Mouse (Mus musculus) MEL (cell line): Measurements from ENCODE around the gene Ogfod2. TPM values are rescaled to one million over a fixed set of nuclear protein-coding genes. Genes with fewer than 3 reads are reported as not detected.

ENCODE experiments used
- DNase-seq: peaks from one replicate; pipeline ENCODE4 v3.0.0; 2011; ENCODE audit warnings: low read depth, low spot score
- H3K27ac ChIP-seq: 2 replicates; pipeline ENCODE4 v1.5.1; 2012; ENCODE audit warnings: low read depth, mild to moderate bottlenecking, control low read depth, low read length, moderate library complexity; ENCODE audit not compliant: control insufficient read depth
- H3K27me3 ChIP-seq, 2 experiments: fragments of 150-350 bp in 1 of 2; sonication (generic) in 1 of 2; 2 replicates each; pipeline ENCODE4 v1.6.1; 2012; ENCODE audit warnings: low read length in 2 of 2, mild to moderate bottlenecking in 2 of 2, improper control_type of control experiment in 1 of 2, moderate library complexity in 1 of 2; ENCODE audit not compliant: insufficient read depth in 2 of 2, control insufficient read depth in 1 of 2
- H3K36me3 ChIP-seq, 2 experiments: 2 replicates each; pipeline ENCODE4 v1.6.1; 2012 to 2014; ENCODE audit warnings: low read length in 2 of 2, improper control_type of control experiment in 1 of 2, inconsistent platforms in 1 of 2, mild to moderate bottlenecking in 1 of 2; ENCODE audit not compliant: insufficient read depth in 2 of 2, control insufficient read depth in 1 of 2
- H3K4me1 ChIP-seq, 2 experiments: fragments of 150-350 bp in 1 of 2; sonication (generic) in 1 of 2; 2 replicates each; pipeline ENCODE4 v1.6.1; 2012; ENCODE audit warnings: low read length in 2 of 2, improper control_type of control experiment in 1 of 2, mild to moderate bottlenecking in 1 of 2; ENCODE audit not compliant: insufficient read depth in 2 of 2, control insufficient read depth in 1 of 2
- H3K4me3 ChIP-seq, 2 experiments: fragments of 150-350 bp in 1 of 2; sonication (generic) in 1 of 2; 2 replicates each; pipeline ENCODE4 v1.5.1; 2012; ENCODE audit warnings: low read depth in 2 of 2, low read length in 2 of 2, mild to moderate bottlenecking in 2 of 2, moderate library complexity in 2 of 2, control low read depth in 1 of 2, improper control_type of control experiment in 1 of 2; ENCODE audit not compliant: control insufficient read depth in 1 of 2, insufficient read depth in 1 of 2
- H3K79me2 ChIP-seq: 2 replicates; pipeline ENCODE4 v1.6.1; 2012; ENCODE audit warnings: mild to moderate bottlenecking, low read length, moderate library complexity; ENCODE audit not compliant: control insufficient read depth, poor library complexity, insufficient read depth
- H3K9ac ChIP-seq: 2 replicates; pipeline ENCODE4 v1.6.1; 2012; ENCODE audit warnings: low read depth, mild to moderate bottlenecking, control low read depth, low read length, moderate library complexity; ENCODE audit not compliant: control insufficient read depth, poor library complexity, severe bottlenecking
- H3K9me3 ChIP-seq: fragments of 150-350 bp; sonication (generic); replicated peaks from 2 replicates; pipeline ENCODE4 v1.6.1; 2012; ENCODE audit warnings: mild to moderate bottlenecking, low read length, improper control_type of control experiment, moderate library complexity; ENCODE audit not compliant: insufficient read depth
- CHD1 ChIP-seq: IDR thresholded peaks from 2 replicates; pipeline ENCODE4 v1.6.1; 2012; ENCODE audit warnings: low read depth, mild to moderate bottlenecking, inconsistent platforms, low read length, improper control_type of control experiment
- CTCF ChIP-seq, 3 experiments: IDR thresholded peaks in 2 of 3; conservative IDR thresholded peaks in 1 of 3; 2 replicates each; pipeline ENCODE4 v1.5.1; 2011 to 2012; ENCODE audit warnings: low read length in 3 of 3, low read depth in 2 of 3, mild to moderate bottlenecking in 2 of 3, improper control_type of control experiment in 1 of 3, inconsistent platforms in 1 of 3, mixed read lengths in 1 of 3, moderate library complexity in 1 of 3; ENCODE audit not compliant: control insufficient read depth in 1 of 3, insufficient read depth in 1 of 3, poor library complexity in 1 of 3, severe bottlenecking in 1 of 3
- E2F4 ChIP-seq: IDR thresholded peaks from 2 replicates; pipeline ENCODE4 v1.6.1; 2011; ENCODE audit warnings: low read depth, low read length, improper control_type of control experiment, borderline replicate concordance
- ELF1 ChIP-seq: IDR thresholded peaks from 2 replicates; pipeline ENCODE4 v1.6.1; 2014; ENCODE audit warnings: low read depth, mild to moderate bottlenecking, inconsistent platforms, low read length, improper control_type of control experiment, moderate library complexity
- EP300 ChIP-seq, 2 experiments: IDR thresholded peaks; 2 replicates each; pipeline ENCODE4 v1.6.1; 2011; ENCODE audit warnings: improper control_type of control experiment in 2 of 2, low read length in 2 of 2, low read depth in 1 of 2, mild to moderate bottlenecking in 1 of 2
- ETS1 ChIP-seq: IDR thresholded peaks from 2 replicates; pipeline ENCODE4 v1.6.1; 2012; ENCODE audit warnings: low read depth, mild to moderate bottlenecking, inconsistent platforms, low read length, improper control_type of control experiment, moderate library complexity
- GATA1 ChIP-seq: IDR thresholded peaks from 2 replicates; pipeline ENCODE4 v1.6.1; 2011; ENCODE audit warnings: low read depth, low read length, improper control_type of control experiment
- HCFC1 ChIP-seq: IDR thresholded peaks from 2 replicates; pipeline ENCODE4 v1.6.1; 2012; ENCODE audit warnings: low read depth, mild to moderate bottlenecking, inconsistent platforms, low read length, improper control_type of control experiment, moderate library complexity
- KAT2A ChIP-seq: conservative IDR thresholded peaks from 2 replicates; pipeline ENCODE4 v1.6.1; 2012; ENCODE audit warnings: low read depth, low read length, improper control_type of control experiment, inconsistent platforms
- MAFK ChIP-seq: IDR thresholded peaks from 2 replicates; pipeline ENCODE4 v1.6.1; 2011; ENCODE audit warnings: low read depth, mild to moderate bottlenecking, low read length, improper control_type of control experiment, borderline replicate concordance
- MAX ChIP-seq: IDR thresholded peaks from 2 replicates; pipeline ENCODE4 v1.6.1; 2011; ENCODE audit warnings: low read length, improper control_type of control experiment
- MAZ ChIP-seq: IDR thresholded peaks from 2 replicates; pipeline ENCODE4 v1.6.1; 2012; ENCODE audit warnings: low read depth, mild to moderate bottlenecking, inconsistent platforms, low read length, improper control_type of control experiment
- MXI1 ChIP-seq: IDR thresholded peaks from 2 replicates; pipeline ENCODE4 v1.6.1; 2011; ENCODE audit warnings: mild to moderate bottlenecking, low read depth, low read length, improper control_type of control experiment
- MYB ChIP-seq: IDR thresholded peaks from 2 replicates; pipeline ENCODE4 v1.6.1; 2011; ENCODE audit warnings: mild to moderate bottlenecking, low read depth, low read length, improper control_type of control experiment
- MYC ChIP-seq: IDR thresholded peaks from 2 replicates; pipeline ENCODE4 v1.6.1; 2011; ENCODE audit warnings: low read depth, mild to moderate bottlenecking, low read length, improper control_type of control experiment, moderate library complexity
- POLR2A ChIP-seq, 2 experiments: IDR thresholded peaks; 2 replicates each; pipeline ENCODE4 v1.6.1; 2011 to 2012; ENCODE audit warnings: low read length in 2 of 2, mild to moderate bottlenecking in 2 of 2, control low read depth in 1 of 2, improper control_type of control experiment in 1 of 2, low read depth in 1 of 2, moderate library complexity in 1 of 2; ENCODE audit not compliant: control insufficient read depth in 1 of 2, insufficient read depth in 1 of 2, poor library complexity in 1 of 2
- RAD21 ChIP-seq: IDR thresholded peaks from 2 replicates; pipeline ENCODE4 v1.6.1; 2011; ENCODE audit warnings: mild to moderate bottlenecking, low read depth, low read length, improper control_type of control experiment
- SIN3A ChIP-seq: IDR thresholded peaks from 2 replicates; pipeline ENCODE4 v1.6.1; 2012; ENCODE audit warnings: low read length, improper control_type of control experiment, inconsistent platforms
- SMC3 ChIP-seq: IDR thresholded peaks from 2 replicates; pipeline ENCODE4 v1.6.1; 2011; ENCODE audit warnings: low read depth, low read length, improper control_type of control experiment
- TBP ChIP-seq: IDR thresholded peaks from 2 replicates; pipeline ENCODE4 v1.8.0; 2011; ENCODE audit warnings: low read depth, low read length, improper control_type of control experiment
- TCF12 ChIP-seq: IDR thresholded peaks from 2 replicates; pipeline ENCODE4 v1.6.1; 2014; ENCODE audit warnings: low read depth, mild to moderate bottlenecking, inconsistent platforms, low read length, improper control_type of control experiment, moderate library complexity
- USF1 ChIP-seq: IDR thresholded peaks from 2 replicates; pipeline ENCODE4 v1.6.1; 2014; ENCODE audit warnings: low read depth, mild to moderate bottlenecking, inconsistent platforms, low read length, improper control_type of control experiment, moderate library complexity
- ZC3H11A ChIP-seq: IDR thresholded peaks from 2 replicates; pipeline ENCODE4 v1.6.1; 2012; ENCODE audit warnings: low read depth, mild to moderate bottlenecking, inconsistent platforms, low read length, improper control_type of control experiment
- ZMIZ1 ChIP-seq: IDR thresholded peaks from 2 replicates; pipeline ENCODE4 v1.6.1; 2012; ENCODE audit warnings: low read depth, mild to moderate bottlenecking, inconsistent platforms, low read length, improper control_type of control experiment, moderate library complexity
- polyA plus RNA-seq, 2 experiments: library from polyadenylated mRNA; stranded (reverse) in 1 of 2; unstranded in 1 of 2; fragments of >175 nt in 1 of 2; fragments of >200 nt in 1 of 2; gene quantifications; 2 replicates each; pipeline versions ENCODE4 v1.2.1 to v1.2.4; 2012; ENCODE audit warnings: low replicate concordance in 2 of 2, low read depth in 1 of 2; ENCODE audit not compliant: insufficient read length in 2 of 2, insufficient read depth in 1 of 2, missing spikeins in 1 of 2
- total RNA-seq: library from RNA; depleted of rRNA; stranded (reverse); fragments of 300-350 nt; gene quantifications from 2 replicates; pipeline ENCODE4 v1.2.3, GENCODE M21; 2012

The Ogfod2 gene
- total and polyA plus RNA-seq, 3 experiments: 39.8 to 51.2 TPM; not detected in 1

GRCm38 (mm10) chr5:124111077-124111741 is 888 bp upstream of the Ogfod2 start:
- Histone ChIP-seq H3K79me2 (peaks cover 33% of the 10 kb centered on the region), H3K36me3 (0 out of 4 replicates have a peak, but pooled peaks cover 0 to 2% of the 10 kb centered on the region in 2 experiments), H3K27me3 (no peaks in the 10 kb centered on the region), H3K27ac (peak overlapping the region; percentile 99), H3K4me3 (peak overlapping the region; percentile 77 to 95), H3K4me1 (peaks cover 0 to 6% of the 10 kb centered on the region in 2 experiments; a peak in 2 of 4 replicates), H3K9me3 (no peaks in the 10 kb centered on the region), H3K9ac (peak overlapping the region; percentile 98)
- peak; percentile 90 for DNase-seq
- TF ChIP-seq ZC3H11A (peak; percentile 45; the same call in 1 of the 2 replicates), ETS1 (peak; percentile 42; the same call in 1 of the 2 replicates), EP300 (IDR thresholded peaks at IDR 0.05; ENCODE audit: low read depth in 1 of 2, low read length in 2 of 2) (peak in 1 of 2 experiments; percentile 7; a peak in 1 of 4 replicates), MAFK (no peak), RAD21 (peak; percentile 31), GATA1 (peak; percentile 22; the same call in 1 of the 2 replicates), HCFC1 (peak; percentile 78), SIN3A (0 out of 2 replicates have a peak, but pooled peaks have one; percentile 53), E2F4 (no peak), TCF12 (peak; percentile 64), POLR2A (IDR thresholded peaks at IDR 0.05; ENCODE audit: control insufficient read depth in 1 of 2, insufficient read depth in 1 of 2, low read depth in 1 of 2, low read length in 2 of 2, poor library complexity in 1 of 2) (no peak; a peak in 1 of 4 replicates), MAZ (peak; percentile 76; the same call in 1 of the 2 replicates), MAX (peak; percentile 47; the same call in 1 of the 2 replicates), ELF1 (peak; percentile 73), SMC3 (peak; percentile 71), USF1 (no peak), MYB (no peak), CTCF (IDR thresholded peaks at IDR 0.05 in 2 of 3, conservative IDR thresholded peaks at IDR 0.05 in 1 of 3; ENCODE audit: control insufficient read depth in 1 of 3, insufficient read depth in 1 of 3, low read depth in 2 of 3, low read length in 3 of 3, poor library complexity in 1 of 3, severe bottlenecking in 1 of 3) (peak; percentile 87 to 99 (median 92)), ZMIZ1 (no peak), CHD1 (peak; percentile 95; the same call in 1 of the 2 replicates), KAT2A (peak; percentile 58), MYC (peak; percentile 76; the same call in 1 of the 2 replicates), TBP (peak; percentile 65), MXI1 (no peak; the same call in 1 of the 2 replicates)
- TF ChIP-seq, all 39 proteins: peak for 17
